Mouse (Mus musculus): ENCODE measurements around the gene Scn3a. TPM values are rescaled to one million over a fixed set of nuclear protein-coding genes. Genes with fewer than 3 reads are reported as not detected.

Gene Scn3a
- polyA plus RNA-seq, 1 experiment from 2014 or later = 43.9 TPM

DNA sequence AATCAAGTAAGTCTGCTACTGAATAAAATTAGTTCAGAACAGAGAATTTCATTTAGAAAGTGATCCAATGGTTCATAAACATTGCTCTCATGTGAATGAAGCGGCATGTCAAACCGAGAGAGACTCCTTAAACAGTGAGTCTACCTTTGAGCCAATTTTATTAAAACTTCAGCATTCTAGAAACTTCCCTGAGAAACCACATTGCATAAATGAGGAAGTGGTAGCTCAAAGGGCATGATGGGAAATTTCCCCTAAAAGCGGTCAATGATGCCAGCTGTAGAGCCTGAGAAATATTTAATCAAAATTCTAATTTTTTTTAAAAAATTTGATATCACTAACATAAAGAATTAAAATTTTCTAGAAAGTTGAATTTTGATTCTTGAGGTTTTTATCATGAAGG lies 16.9 kb downstream of the Scn3a start:
- WGBS = 94% methylated on average over 3 of the region's 3 CpGs
- H3K4me1 ChIP-seq = peaks cover 17% of the 10 kb centered on the region
- H3K36me3 ChIP-seq = no peaks in the 10 kb centered on the region
- H3K27me3 ChIP-seq (replicated peaks) = no peaks in the 10 kb centered on the region
- ATAC-seq (ENCODE audit: low FRiP score, low read depth) = no peak
- no peaks in the 10 kb centered on the region for H3K9me3 ChIP-seq
- no peak overlapping the region for H3K27ac ChIP-seq
- no peak overlapping the region for H3K4me2 ChIP-seq (replicated peaks)
- H3K9ac ChIP-seq = no peak overlapping the region
- H3K4me3 ChIP-seq = no peak overlapping the region

- WGBS = 91% methylated on average over 6 of the region's 6 CpGs
Measured at GRCm38 (mm10) chr2:65548665-65549064, 18.8 kb downstream of the Scn3a start.

DNA sequence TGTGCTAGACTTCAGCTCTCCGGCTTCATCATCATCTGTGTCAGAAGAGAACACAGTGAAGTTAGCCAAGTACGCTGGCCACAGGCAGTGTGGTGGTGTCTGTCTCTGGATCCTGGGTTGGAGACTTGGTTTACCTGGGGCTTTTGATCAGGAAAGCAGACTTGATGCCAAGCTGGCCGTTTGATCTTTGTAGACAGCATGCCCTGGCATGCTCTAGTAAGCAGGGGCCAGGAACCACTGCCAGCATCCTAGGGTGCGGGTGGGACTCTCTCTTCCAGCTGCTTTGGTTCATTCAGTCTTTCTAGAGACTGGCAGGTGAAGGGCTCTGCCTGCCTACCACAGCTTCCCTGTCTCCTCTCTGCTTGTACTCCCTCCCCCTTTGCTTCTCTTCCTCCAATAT lies 20.1 kb downstream of the Scn3a start:
- Histone ChIP-seq H3K4me3 (no peak overlapping the region), H3K4me2 (replicated peaks) (no peak overlapping the region), H3K27ac (no peak overlapping the region), H3K9me3 (no peaks in the 10 kb centered on the region), H3K36me3 (no peaks in the 10 kb centered on the region), H3K9ac (no peak overlapping the region), H3K27me3 (replicated peaks) (no peaks in the 10 kb centered on the region), H3K4me1 (peaks cover 27% of the 10 kb centered on the region)
- ATAC-seq (ENCODE audit: low FRiP score, low read depth) = no peak
- 87% methylated on average over 4 of the region's 4 CpGs for WGBS

More at GRCm38 (mm10) chr2:65548665-65549064, 18.8 kb downstream of the Scn3a start:
- Histone ChIP-seq H3K4me1 (peaks cover 21% of the 10 kb centered on the region), H3K4me3 (no peak overlapping the region), H3K27me3 (replicated peaks) (no peaks in the 10 kb centered on the region), H3K9ac (no peak overlapping the region), H3K9me3 (no peaks in the 10 kb centered on the region), H3K27ac (no peak overlapping the region), H3K4me2 (replicated peaks) (no peak overlapping the region), H3K36me3 (no peaks in the 10 kb centered on the region)
- ATAC-seq (ENCODE audit: low FRiP score, low read depth) = no peak

DNA sequence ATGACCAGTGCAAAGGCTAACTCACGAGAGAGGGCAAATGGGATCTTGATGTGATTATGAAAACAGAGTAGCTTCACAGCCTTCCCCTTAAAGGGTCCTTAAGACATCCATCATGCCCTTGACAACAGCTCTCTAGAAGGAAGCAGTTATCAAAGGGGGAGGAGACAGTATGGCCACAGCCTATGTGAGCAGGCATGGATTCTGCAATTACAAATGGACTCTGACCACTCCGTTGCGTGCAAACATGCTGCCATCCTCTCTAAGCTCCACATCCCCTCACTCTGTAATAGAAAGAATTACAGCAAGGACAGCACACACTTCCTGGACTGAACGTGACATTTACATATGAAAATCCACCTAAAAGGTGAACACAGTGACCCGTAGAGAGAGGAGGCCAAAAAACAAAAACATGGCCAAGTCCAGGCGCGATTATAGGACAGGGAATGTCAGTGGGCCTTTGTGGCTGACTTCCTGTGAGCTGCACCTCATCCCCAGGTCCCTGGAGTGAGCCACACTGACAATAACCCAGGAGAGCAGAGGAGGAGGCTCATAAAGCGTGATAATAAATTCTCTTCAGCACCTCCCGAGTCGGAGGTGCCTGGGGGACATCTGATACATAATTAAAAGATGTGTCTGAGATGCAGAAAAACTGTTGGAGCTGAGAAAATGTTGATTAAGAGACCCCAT lies 24.4 kb downstream of the Scn3a start:
- Histone ChIP-seq H3K4me1 (peaks cover 20% of the 10 kb centered on the region), H3K9ac (no peak overlapping the region), H3K36me3 (no peaks in the 10 kb centered on the region), H3K27ac (peak overlapping the region; percentile 34; the same call in 1 of the 2 replicates), H3K27me3 (replicated peaks) (no peaks in the 10 kb centered on the region), H3K4me3 (no peak overlapping the region), H3K4me2 (replicated peaks) (peak overlapping the region; percentile 18; the same call in 1 of the 2 replicates), H3K9me3 (no peaks in the 10 kb centered on the region)
- ATAC-seq (ENCODE audit: low FRiP score, low read depth) = peak; percentile 72
- 53% methylated on average over 10 of the region's 10 CpGs for WGBS

- WGBS = 75% methylated on average over 1 of the region's 1 CpGs
- H3K4me1 ChIP-seq = peaks cover 18% of the 10 kb centered on the region
- no peaks in the 10 kb centered on the region for H3K9me3 ChIP-seq
- no peak for ATAC-seq (ENCODE audit: low FRiP score, low read depth)
- H3K9ac ChIP-seq = no peak overlapping the region
- no peak overlapping the region for H3K27ac ChIP-seq
- H3K27me3 ChIP-seq (replicated peaks) = no peaks in the 10 kb centered on the region
- H3K36me3 ChIP-seq = no peaks in the 10 kb centered on the region
- no peak overlapping the region for H3K4me3 ChIP-seq
- H3K4me2 ChIP-seq (replicated peaks) = no peak overlapping the region
Measured at GRCm38 (mm10) chr2:65541781-65542180, 25.6 kb downstream of the Scn3a start.

DNA sequence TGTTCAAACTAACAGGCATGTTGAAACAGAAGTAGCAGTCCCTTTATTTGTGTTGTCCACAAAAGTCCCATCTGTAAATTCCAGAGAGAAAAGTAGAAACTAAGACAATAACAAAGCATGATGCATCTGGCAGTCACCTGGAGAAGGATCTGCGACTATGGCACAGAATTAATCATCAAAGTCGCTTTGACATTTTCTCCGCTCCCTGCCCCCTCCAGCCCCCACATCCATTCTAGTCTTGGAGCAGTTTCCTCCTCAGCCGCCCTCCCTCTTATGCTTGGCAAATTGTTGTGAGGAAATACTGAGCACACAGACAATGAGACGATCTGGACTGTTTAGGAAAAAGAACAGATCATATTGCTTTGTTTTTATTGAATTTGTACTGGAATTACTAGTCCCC lies 29.0 kb downstream of the Scn3a start:
- H3K36me3 ChIP-seq = no peaks in the 10 kb centered on the region
- ATAC-seq (ENCODE audit: low FRiP score, low read depth) = no peak

GRCm38 (mm10) chr2:65532127-65532854 lies 35.1 kb downstream of the Scn3a start:
- WGBS = 79% methylated on average over 10 of the region's 10 CpGs
- Histone ChIP-seq H3K4me2 (replicated peaks) (no peak overlapping the region), H3K9me3 (no peaks in the 10 kb centered on the region), H3K4me3 (no peak overlapping the region), H3K4me1 (no peaks in the 10 kb centered on the region), H3K27me3 (replicated peaks) (no peaks in the 10 kb centered on the region), H3K36me3 (no peaks in the 10 kb centered on the region), H3K27ac (no peak overlapping the region), H3K9ac (no peak overlapping the region)
- ATAC-seq (ENCODE audit: low FRiP score, low read depth) = no peak

More for the DNA sequence above, 29.0 kb downstream of the Scn3a start:
- Histone ChIP-seq H3K9me3 (no peaks in the 10 kb centered on the region), H3K27ac (no peak overlapping the region), H3K9ac (no peak overlapping the region), H3K27me3 (replicated peaks) (no peaks in the 10 kb centered on the region), H3K4me1 (peaks cover 8% of the 10 kb centered on the region), H3K4me2 (replicated peaks) (no peak overlapping the region), H3K4me3 (no peak overlapping the region)
- 68% methylated on average over 5 of the region's 5 CpGs for WGBS

GRCm38 (mm10) chr2:65529148-65529547 lies 38.3 kb downstream of the Scn3a start:
- H3K27ac ChIP-seq = no peak overlapping the region
- no peaks in the 10 kb centered on the region for H3K9me3 ChIP-seq
- H3K4me3 ChIP-seq = no peak overlapping the region
- no peak overlapping the region for H3K9ac ChIP-seq
- no peaks in the 10 kb centered on the region for H3K27me3 ChIP-seq (replicated peaks)
- no peaks in the 10 kb centered on the region for H3K4me1 ChIP-seq
- ATAC-seq (ENCODE audit: low FRiP score, low read depth) = no peak
- WGBS = 57% methylated on average over 5 of the region's 5 CpGs
- H3K36me3 ChIP-seq = no peaks in the 10 kb centered on the region
- no peak overlapping the region for H3K4me2 ChIP-seq (replicated peaks)

DNA sequence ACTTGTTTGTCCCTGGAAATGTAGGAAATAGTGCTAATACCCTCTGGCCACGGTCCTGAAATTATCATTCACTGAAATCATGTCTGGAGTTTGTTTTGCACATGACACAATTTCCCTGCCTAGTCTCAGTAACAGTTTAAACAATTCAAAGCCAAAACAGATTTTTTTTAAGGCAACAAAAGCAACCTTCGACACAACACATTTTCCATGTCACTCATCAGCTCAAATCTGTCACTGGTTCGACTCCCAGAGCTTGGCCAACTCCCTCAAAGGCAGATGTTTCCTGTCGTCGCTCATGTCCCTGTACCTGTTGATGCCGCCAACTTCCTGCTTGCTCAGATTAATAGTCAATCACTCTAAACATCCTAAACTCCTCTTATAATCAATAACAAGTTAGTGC lies 50.7 kb downstream of the Scn3a start:
- WGBS = 82% methylated on average over 6 of the region's 6 CpGs

GRCm38 (mm10) chr2:65508217-65508616 lies 59.2 kb downstream of the Scn3a start:
- ATAC-seq (ENCODE audit: low FRiP score, low read depth) = no peak
- H3K27ac ChIP-seq = no peak overlapping the region
- no peaks in the 10 kb centered on the region for H3K9me3 ChIP-seq
- H3K36me3 ChIP-seq = peaks cover 11% of the 10 kb centered on the region; the same call in 1 of the 2 replicates
- 88% methylated on average over 12 of the region's 12 CpGs for WGBS
- no peak overlapping the region for H3K9ac ChIP-seq
- H3K4me2 ChIP-seq (replicated peaks) = no peak overlapping the region
- no peaks in the 10 kb centered on the region for H3K4me1 ChIP-seq
- no peak overlapping the region for H3K4me3 ChIP-seq
- H3K27me3 ChIP-seq (replicated peaks) = no peaks in the 10 kb centered on the region

More for the DNA sequence above, 50.7 kb downstream of the Scn3a start:
- Histone ChIP-seq H3K4me2 (replicated peaks) (no peak overlapping the region), H3K4me1 (no peaks in the 10 kb centered on the region), H3K4me3 (no peak overlapping the region), H3K27me3 (replicated peaks) (no peaks in the 10 kb centered on the region), H3K36me3 (0 out of 2 replicates have a peak, but pooled peaks cover 10% of the 10 kb centered on the region), H3K9ac (no peak overlapping the region), H3K9me3 (no peaks in the 10 kb centered on the region), H3K27ac (no peak overlapping the region)
- ATAC-seq (ENCODE audit: low FRiP score, low read depth) = no peak

GRCm38 (mm10) chr2:65490450-65490849 lies 77.0 kb downstream of the Scn3a start:
- Histone ChIP-seq H3K36me3 (peaks cover 4% of the 10 kb centered on the region; the same call in 1 of the 2 replicates), H3K4me1 (no peaks in the 10 kb centered on the region), H3K4me2 (replicated peaks) (no peak overlapping the region), H3K9ac (no peak overlapping the region), H3K27ac (no peak overlapping the region), H3K9me3 (no peaks in the 10 kb centered on the region), H3K27me3 (replicated peaks) (no peaks in the 10 kb centered on the region), H3K4me3 (no peak overlapping the region)
- WGBS = 80% methylated on average over 9 of the region's 9 CpGs
- ATAC-seq (ENCODE audit: low FRiP score, low read depth) = no peak

DNA sequence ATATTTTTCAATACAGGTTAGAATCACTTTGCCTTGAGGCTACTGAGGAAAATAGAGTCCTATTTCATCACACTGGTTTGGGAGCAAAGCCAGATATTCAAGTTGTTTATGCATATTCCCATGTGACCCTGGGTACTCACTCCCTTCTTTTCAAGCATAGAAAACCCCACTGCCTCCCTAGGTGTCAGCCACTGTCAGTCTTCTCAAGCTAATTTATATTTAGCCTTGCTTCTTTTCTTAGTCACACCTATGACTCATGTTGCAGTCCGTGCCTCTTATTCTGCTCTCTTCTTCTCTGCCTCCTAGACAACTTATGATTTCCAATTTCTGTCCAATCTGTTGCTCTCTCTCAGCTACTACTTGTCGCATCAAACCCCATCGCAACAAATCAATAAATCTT lies 84.0 kb downstream of the Scn3a start:
- peaks cover 11% of the 10 kb centered on the region for H3K36me3 ChIP-seq
- no peak overlapping the region for H3K4me2 ChIP-seq (replicated peaks)
- H3K4me3 ChIP-seq = no peak overlapping the region
- no peak for ATAC-seq (ENCODE audit: low FRiP score, low read depth)
- 74% methylated on average over 3 of the region's 3 CpGs for WGBS
- no peaks in the 10 kb centered on the region for H3K9me3 ChIP-seq
- no peaks in the 10 kb centered on the region for H3K4me1 ChIP-seq
- H3K27ac ChIP-seq = no peak overlapping the region
- H3K27me3 ChIP-seq (replicated peaks) = no peaks in the 10 kb centered on the region
- H3K9ac ChIP-seq = no peak overlapping the region
